In genomic region chr11:76847354-76847753, GRCm38 (mm10) we compare ENCODE assay signal across 8 mouse cellular contexts. TPM values are rescaled to one million over a fixed set of nuclear protein-coding genes. Genes with fewer than 3 reads are reported as not detected.
DNase-seq lines count a peak whose midpoint lies in the region; ATAC-seq and TF ChIP-seq lines count a peak whose summit lies in the region.

No protein-coding gene starts in this region.

- no peak overlapping the region for H3K27ac ChIP-seq in spleen, adult 2 months (ENCODE audit: insufficient read depth, low read length)
- no peak overlapping the region for H3K27ac ChIP-seq in liver, embryonic 12.5 days

- WGBS in spleen, adult 2 months: 20% methylated on average over 8 of the region's 8 CpGs
- 18% methylated on average over 8 of the region's 8 CpGs for WGBS in liver, embryonic 12.5 days (ENCODE audit: insufficient replicate concordance)

- peak overlapping the region; percentile 99 for H3K4me2 ChIP-seq in liver, embryonic 12.5 days

- H3K27me3 ChIP-seq in spleen, adult 2 months (ENCODE audit: control insufficient read depth, insufficient read depth, low read length): peaks cover 9% of the 10 kb centered on the region
- H3K27me3 ChIP-seq in liver, embryonic 12.5 days (replicated peaks): peaks cover 20% of the 10 kb centered on the region

- DNase-seq in heart, adult 11 months: peak; percentile 68
- no peak for DNase-seq in heart, postnatal 36 days
- no peak for DNase-seq in spleen, adult 2 months (ENCODE audit: low read depth in 1 of 2, low spot score in 2 of 2)
- no peak for DNase-seq in spleen, adult 12 weeks (ENCODE audit: low spot score)
- no peak for DNase-seq in thymus, postnatal 14 days
- no peak for DNase-seq in testis, postnatal 10 days (ENCODE audit: low spot score)

- peaks cover 5% of the 10 kb centered on the region for H3K4me1 ChIP-seq in spleen, adult 2 months (ENCODE audit: control insufficient read depth, insufficient read depth, insufficient read length)
- peaks cover 38% of the 10 kb centered on the region for H3K4me1 ChIP-seq in liver, embryonic 12.5 days

- no peak for ATAC-seq in liver, embryonic 12.5 days
- ATAC-seq in CD4-positive, CD25-positive, alpha-beta regulatory T cell, adult 4 months: no peak

- H3K4me3 ChIP-seq in spleen, adult 2 months (ENCODE audit: extremely low read depth, insufficient read depth, insufficient read length): 0 out of 2 replicates have a peak overlapping the region, but pooled peaks have one; percentile 76
- H3K4me3 ChIP-seq in liver, embryonic 12.5 days: peak overlapping the region; percentile 94

- H3K9me3 ChIP-seq in liver, embryonic 12.5 days (replicated peaks): peaks cover 6% of the 10 kb centered on the region; the same call in 1 of the 2 replicates

- TF ChIP-seq POLR2A in spleen, adult 2 months (IDR thresholded peaks at IDR 0.05; ENCODE audit: low read depth, low read length): no peak

- no peaks in the 10 kb centered on the region for H3K36me3 ChIP-seq in spleen, adult 2 months (ENCODE audit: control insufficient read depth, insufficient read depth, low read length)
- H3K36me3 ChIP-seq in liver, embryonic 12.5 days: no peaks in the 10 kb centered on the region

- intact Hi-C loops in heart, postnatal 36 days (cut with DNase I): loop anchor here (2.0 to 5.0 kb wide), 2 partner anchors 59 to 100 kb away; no protein-coding TSS in a partner anchor

- TF ChIP-seq CTCF in spleen, adult 2 months (IDR thresholded peaks at IDR 0.05; ENCODE audit: extremely low read depth, insufficient read depth, insufficient read length, insufficient replicate concordance): no peak

- H3K9ac ChIP-seq in liver, embryonic 12.5 days: peak overlapping the region; percentile 55

RNA-seq across cellular contexts. Expression of gene Cpd, which starts 0.5 kb away (rescaled TPM):
- total RNA-seq in heart, postnatal 36 days (2021): 10 to 100 TPM; 43.3 to 44.9 TPM
- polyA plus RNA-seq in spleen, adult 2 months (2012; rRNA removed): 3.4 and 4.7 TPM in 2 replicates
- 10.5 and 11.3 TPM in 2 replicates for polyA plus RNA-seq in liver, embryonic 12.5 days (2016; fragmentation: Nextera tagmentation; extraction: Ambion mirVana)
- 1 to 10 TPM; 3.5 to 4.0 TPM for polyA plus RNA-seq in CD4-positive, CD25-positive, alpha-beta regulatory T cell, adult 4 months (2017; shearing (Covaris generic))

RNA-seq across cellular contexts. Expression of gene Tmigd1, which starts 54.6 kb away (rescaled TPM):
- total RNA-seq in heart, postnatal 36 days (2021): under 1 TPM; 0.22 to 0.27 TPM
- not detected in 2 replicates for polyA plus RNA-seq in spleen, adult 2 months (2012; rRNA removed)
- polyA plus RNA-seq in liver, embryonic 12.5 days (2016; fragmentation: Nextera tagmentation; extraction: Ambion mirVana): 0.10 TPM in 1 of 2 replicates, not detected in the other
- under 1 TPM in 1 of 2 experiments, not detected in 1; 0.65 TPM for polyA plus RNA-seq in CD4-positive, CD25-positive, alpha-beta regulatory T cell, adult 4 months (2017; shearing (Covaris generic))
